Mouse (Mus musculus) erythroblast, embryonic 14.5 days (primary cell): Measurements from ENCODE around the gene Rell1. TPM values are rescaled to one million over a fixed set of nuclear protein-coding genes. Genes with fewer than 3 reads are reported as not detected.
"Not testable (repeated sequence)": the region's sequence is repeated elsewhere in the genome, so short reads cannot be mapped to it uniquely, and the experiment has no call there.

Experiments used
- H3K27me3 ChIP-seq: 2 replicates; pipeline ENCODE4 v1.6.1; 2012; ENCODE audit warnings: inconsistent platforms; ENCODE audit not compliant: control insufficient read depth
- H3K36me3 ChIP-seq: 2 replicates; pipeline ENCODE4 v1.6.1; 2012; ENCODE audit warnings: mild to moderate bottlenecking, inconsistent platforms; ENCODE audit not compliant: control insufficient read depth
- H3K4me1 ChIP-seq: 2 replicates; pipeline ENCODE4 v1.6.1; 2012; ENCODE audit warnings: inconsistent platforms; ENCODE audit not compliant: control insufficient read depth
- H3K4me3 ChIP-seq: replicated peaks from 2 replicates; pipeline ENCODE3; 2012; ENCODE audit warnings: moderate library complexity, mild to moderate bottlenecking, inconsistent platforms
- H3K9me3 ChIP-seq: 2 replicates; pipeline ENCODE4 v1.6.1; 2012; ENCODE audit warnings: low read length, inconsistent platforms, mixed read lengths; ENCODE audit not compliant: control insufficient read depth
- GATA1 ChIP-seq: IDR thresholded peaks from 2 replicates; pipeline ENCODE4 v1.6.1; 2012; ENCODE audit warnings: low read length, inconsistent platforms, mixed read lengths
- TAL1 ChIP-seq: IDR thresholded peaks from 3 replicates; pipeline ENCODE4 v1.6.1; 2012; ENCODE audit warnings: low read length, inconsistent platforms, mixed read lengths
- polyA plus RNA-seq: library from polyadenylated mRNA; stranded (reverse); fragments of >175 nt; gene quantifications from 2 replicates; pipeline ENCODE4 v1.2.3, GENCODE M21; 2012

Rell1 gene
- polyA plus RNA-seq, 1 experiment: 1.8 TPM

DNA sequence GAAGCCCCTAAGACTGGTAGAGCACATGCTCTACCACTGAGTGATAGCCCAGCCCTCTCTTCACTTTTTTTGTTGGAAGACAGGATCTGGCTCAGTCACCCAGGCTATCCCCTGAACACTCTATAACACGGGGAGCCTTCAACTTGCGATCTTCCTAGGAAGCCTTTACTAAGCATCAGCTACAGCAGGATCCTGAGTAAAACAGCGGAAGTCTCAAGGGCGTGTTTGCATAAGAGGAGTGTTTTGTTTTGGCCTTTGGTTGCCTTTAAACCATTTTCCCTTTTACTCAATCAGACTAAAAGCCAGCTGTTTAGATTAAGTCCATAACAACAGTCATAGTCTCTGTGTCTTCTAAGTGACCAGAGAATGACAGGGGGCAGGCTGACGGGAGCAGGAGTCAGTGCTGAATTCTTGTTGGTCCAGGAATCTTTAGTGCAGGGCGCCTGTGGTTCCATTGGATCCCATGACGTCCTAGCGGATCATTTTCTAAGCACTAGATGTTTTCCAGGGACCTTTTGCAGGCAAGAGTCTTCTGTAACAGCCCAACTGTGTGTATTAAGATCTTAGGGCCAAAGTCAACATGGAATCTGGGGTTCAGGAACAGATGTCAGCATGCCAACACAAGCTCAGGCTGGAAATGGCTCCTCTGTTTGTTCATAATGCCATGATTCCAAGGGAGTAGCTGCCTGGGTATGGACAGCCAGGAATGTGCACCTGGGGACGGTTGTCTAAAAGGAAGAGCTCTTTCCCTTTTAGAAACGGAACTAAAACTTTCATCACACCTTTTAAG lies 58.3 kb downstream of the Rell1 start:
- no peaks in the 10 kb centered on the region for H3K9me3 ChIP-seq
- H3K36me3 ChIP-seq: no peaks in the 10 kb centered on the region
- TF ChIP-seq GATA1 (no peak), TAL1 (no peak)
- H3K4me3 ChIP-seq: no peak overlapping the region
- no peaks in the 10 kb centered on the region for H3K27me3 ChIP-seq
- H3K4me1 ChIP-seq: no peaks in the 10 kb centered on the region

DNA sequence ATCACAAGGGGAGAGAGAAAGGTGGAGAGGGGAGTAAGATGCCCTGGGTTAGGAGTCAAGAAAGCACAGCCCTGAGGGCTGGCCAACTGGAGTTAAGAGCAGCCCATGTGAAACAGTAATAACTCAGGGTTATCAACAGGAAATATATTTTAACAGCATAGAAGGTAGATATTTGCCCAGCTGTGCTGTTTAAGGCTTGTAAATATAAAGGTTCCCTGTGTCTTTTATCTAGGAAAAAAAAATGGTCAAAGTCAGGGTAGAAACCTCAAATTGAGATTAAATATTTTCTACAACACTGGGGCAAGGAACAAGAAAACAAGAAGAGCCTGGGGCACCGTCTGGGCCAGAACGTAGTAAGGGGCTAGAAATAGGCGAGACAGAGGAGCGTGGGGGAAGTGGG lies 61.2 kb downstream of the Rell1 start:
- Histone ChIP-seq H3K9me3 (no peaks in the 10 kb centered on the region), H3K27me3 (no peaks in the 10 kb centered on the region), H3K4me3 (no peak overlapping the region), H3K36me3 (no peaks in the 10 kb centered on the region), H3K4me1 (no peaks in the 10 kb centered on the region)
- TF ChIP-seq GATA1 (no peak), TAL1 (no peak)

DNA sequence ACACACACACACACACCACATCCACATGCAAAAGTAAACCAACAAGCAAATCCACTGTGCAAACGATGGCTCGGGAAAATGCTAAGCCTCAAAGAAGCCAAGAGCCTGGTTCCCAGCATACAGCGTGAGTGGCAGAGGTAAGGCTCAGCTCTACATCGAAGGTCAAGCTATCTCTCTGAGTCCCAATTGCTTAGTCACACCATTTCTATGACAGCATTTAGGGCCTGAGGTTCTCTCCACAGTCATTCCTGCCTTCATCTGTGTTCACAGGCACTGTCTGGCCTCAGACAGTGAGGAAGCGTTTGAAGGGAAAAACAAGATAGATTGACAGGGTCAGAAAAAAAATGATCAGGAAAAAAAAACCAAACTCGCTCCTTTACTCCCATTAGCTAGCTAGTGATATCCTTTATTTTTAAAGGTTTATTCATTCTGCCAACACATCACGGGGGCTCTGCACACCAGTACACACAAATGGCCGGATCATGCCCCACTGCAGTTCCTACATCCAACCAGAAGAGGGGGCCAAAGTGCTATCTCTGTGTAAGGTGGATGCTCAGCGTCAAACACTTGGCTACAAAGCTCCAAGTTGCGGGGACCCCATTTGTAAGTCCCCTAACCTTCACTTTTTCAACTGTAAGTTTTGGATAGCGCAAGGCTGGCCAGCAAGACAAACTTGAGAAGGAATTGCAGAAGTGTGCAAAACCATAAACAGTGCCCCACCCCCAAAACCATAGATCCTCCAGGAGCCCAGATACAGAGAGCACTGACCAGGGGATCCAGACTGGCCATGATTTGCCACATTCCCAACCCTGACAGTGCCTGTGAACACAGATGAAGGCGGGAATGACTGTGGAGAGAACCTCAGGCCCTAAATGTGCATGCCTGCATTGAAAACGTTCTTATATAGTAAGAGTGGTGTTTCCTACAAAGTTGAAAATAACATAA lies 62.3 kb downstream of the Rell1 start:
- H3K36me3 ChIP-seq: no peaks in the 10 kb centered on the region
- TF ChIP-seq GATA1 (no peak), TAL1 (no peak)
- H3K4me1 ChIP-seq: no peaks in the 10 kb centered on the region
- no peak overlapping the region for H3K4me3 ChIP-seq
- H3K9me3 ChIP-seq: no peaks in the 10 kb centered on the region
- no peaks in the 10 kb centered on the region for H3K27me3 ChIP-seq

DNA sequence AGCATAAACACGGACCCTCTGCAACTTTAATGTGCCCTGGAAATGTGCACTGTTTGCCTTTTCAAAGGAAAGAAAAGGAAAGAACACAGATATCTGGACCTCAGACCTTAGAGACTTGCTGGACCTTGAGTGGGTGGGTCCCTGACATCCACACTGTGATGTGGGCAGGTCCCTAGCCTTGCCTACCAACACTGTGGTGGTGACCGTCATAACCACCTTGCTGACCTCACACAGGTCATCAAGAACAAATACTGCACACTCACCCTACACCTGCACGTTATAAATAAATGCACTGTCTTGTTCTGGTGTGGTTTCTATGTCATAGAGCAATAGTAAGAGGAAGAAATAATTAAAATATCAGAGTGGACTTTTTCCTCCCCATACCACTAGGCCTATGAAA lies 65.4 kb downstream of the Rell1 start:
- H3K27me3 ChIP-seq: no peaks in the 10 kb centered on the region
- TF ChIP-seq TAL1 (no peak), GATA1 (no peak)
- H3K9me3 ChIP-seq: no peaks in the 10 kb centered on the region
- H3K4me1 ChIP-seq: no peaks in the 10 kb centered on the region
- no peak overlapping the region for H3K4me3 ChIP-seq
- H3K36me3 ChIP-seq: peaks cover 4% of the 10 kb centered on the region; the same call in 1 of the 2 replicates

DNA sequence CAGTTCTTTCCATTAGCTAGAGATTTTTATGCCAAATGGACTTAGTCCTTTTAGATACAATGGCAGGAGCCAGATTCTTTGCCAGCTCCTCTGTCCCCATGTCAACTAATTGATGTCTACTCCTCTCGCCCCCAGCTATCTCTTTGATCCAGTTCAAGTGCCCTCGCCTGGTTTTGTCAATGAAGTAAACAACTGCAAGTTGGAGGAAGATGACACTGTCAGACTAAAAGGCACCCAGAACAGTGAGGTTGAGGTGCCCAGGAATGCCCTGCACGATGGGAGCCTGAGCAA lies 70.9 kb downstream of the Rell1 start:
- H3K4me3 ChIP-seq: no peak overlapping the region
- no peaks in the 10 kb centered on the region for H3K27me3 ChIP-seq
- H3K36me3 ChIP-seq: peaks cover 8% of the 10 kb centered on the region; the same call in 1 of the 2 replicates
- no peaks in the 10 kb centered on the region for H3K4me1 ChIP-seq
- H3K9me3 ChIP-seq: no peaks in the 10 kb centered on the region
- TF ChIP-seq GATA1 (no peak), TAL1 (no peak)

DNA sequence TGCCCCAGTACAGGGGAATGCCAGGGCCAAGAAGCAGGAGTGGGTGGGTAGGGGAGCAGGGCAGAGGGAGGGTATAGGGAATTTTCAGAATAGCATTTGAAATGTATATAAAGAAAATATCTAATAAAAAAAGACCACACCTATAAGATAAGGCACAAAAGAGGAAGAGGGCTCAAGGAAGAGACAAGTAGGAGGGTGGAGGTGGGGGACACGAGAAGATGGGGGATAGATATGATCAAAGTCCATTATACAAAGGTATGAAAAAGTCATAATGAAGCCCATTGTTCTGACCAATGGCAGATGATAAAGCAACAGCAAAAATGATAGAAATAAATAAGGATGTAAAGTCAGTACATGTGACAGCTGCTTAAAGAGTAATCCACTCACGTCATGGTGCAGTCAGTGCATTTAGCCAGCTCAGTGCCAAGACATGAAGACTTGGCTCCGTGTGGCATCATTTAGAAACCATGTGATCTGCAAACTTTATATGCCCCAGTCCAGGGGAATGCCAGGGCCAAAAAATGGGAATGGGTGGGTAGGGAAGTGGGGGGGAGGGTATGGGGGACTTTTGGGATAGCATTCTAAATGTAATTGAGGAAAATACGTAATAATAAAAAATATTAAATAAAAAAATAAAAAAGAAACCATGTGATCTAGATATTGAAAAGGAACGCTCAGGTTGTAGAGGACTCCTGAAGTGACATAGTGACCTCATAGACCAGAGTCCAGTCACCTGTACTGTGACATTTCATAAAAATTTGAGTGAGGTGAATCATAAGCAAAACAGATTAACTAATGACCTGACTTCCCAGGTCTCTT lies 71.5 kb downstream of the Rell1 start:
- H3K9me3 ChIP-seq, H3K4me3 ChIP-seq, H3K36me3 ChIP-seq, H3K4me1 ChIP-seq, H3K27me3 ChIP-seq: not testable (repeated sequence)

DNA sequence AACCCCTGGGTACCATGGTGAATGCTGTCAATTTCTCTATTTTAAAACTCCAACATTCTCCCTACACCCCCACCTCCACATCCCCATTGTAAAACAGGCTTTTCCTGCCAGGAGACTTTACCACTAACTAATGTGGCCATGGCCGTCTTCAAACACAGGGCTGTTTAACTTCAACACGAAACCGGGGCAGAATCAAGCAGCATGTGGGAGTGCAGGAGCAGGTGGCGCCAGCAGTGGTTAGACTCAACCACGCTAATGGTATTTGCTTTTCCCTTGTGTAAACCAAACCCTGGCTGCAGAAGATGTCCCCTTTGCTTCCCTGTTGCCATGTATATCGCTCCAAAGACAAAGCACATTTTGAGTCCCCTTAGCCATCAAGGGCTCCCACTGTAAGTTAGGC lies 76.8 kb downstream of the Rell1 start:
- Histone ChIP-seq H3K27me3 (no peaks in the 10 kb centered on the region), H3K36me3 (no peaks in the 10 kb centered on the region; the same call in 1 of the 2 replicates), H3K4me1 (no peaks in the 10 kb centered on the region), H3K9me3 (no peaks in the 10 kb centered on the region), H3K4me3 (no peak overlapping the region)
- no peak for TF ChIP-seq TAL1
- TF ChIP-seq GATA1: no peak

DNA sequence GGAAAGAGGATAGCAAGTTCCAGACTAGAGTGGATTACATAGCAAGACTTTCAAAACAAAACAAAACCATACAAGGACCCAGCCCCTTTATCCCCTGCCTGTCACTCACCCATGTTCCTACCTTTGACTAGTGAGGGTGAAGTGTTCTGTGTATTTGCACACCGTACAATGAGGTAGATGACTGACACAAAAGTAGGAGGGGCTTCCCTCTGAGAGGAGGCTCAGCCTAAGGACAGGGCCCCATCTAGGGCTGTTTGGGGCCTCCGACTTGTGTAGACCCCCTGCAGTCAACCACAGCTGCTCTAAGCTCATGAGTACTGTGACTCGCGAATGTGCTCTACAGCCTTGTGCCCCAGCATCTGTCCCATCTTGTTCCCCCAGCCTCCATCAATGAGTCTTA lies 77.5 kb downstream of the Rell1 start:
- Histone ChIP-seq H3K27me3 (no peaks in the 10 kb centered on the region), H3K36me3 (no peaks in the 10 kb centered on the region; the same call in 1 of the 2 replicates), H3K9me3 (no peaks in the 10 kb centered on the region), H3K4me3 (no peak overlapping the region), H3K4me1 (no peaks in the 10 kb centered on the region)
- TF ChIP-seq GATA1 (no peak), TAL1 (no peak)

DNA sequence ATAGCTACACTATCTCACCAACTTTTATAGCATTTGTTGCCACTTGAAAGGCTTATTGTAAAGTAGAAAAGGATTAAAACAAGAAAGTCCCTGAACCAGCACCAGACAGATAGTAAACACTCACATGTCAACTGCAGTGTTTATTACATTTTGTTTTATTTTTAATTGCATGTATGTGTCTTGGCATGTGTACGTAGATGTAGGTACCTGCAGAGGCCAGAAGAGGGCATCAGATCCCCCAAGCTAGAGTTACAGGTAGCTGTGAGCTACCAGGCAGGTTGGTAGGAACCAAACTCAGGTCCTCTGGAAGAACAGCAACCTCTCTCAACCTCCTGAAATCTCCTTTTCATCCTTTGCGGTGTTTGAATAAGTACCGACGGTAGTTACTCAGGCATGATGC lies 81.6 kb downstream of the Rell1 start:
- no peaks in the 10 kb centered on the region for H3K4me1 ChIP-seq
- no peak overlapping the region for H3K4me3 ChIP-seq
- no peaks in the 10 kb centered on the region for H3K9me3 ChIP-seq
- TF ChIP-seq GATA1 (no peak), TAL1 (no peak)
- no peaks in the 10 kb centered on the region for H3K27me3 ChIP-seq
- H3K36me3 ChIP-seq: no peaks in the 10 kb centered on the region; the same call in 1 of the 2 replicates
